Mouse (Mus musculus): ENCODE measurements around the gene Rpl38. TPM values are rescaled to one million over a fixed set of nuclear protein-coding genes. Genes with fewer than 3 reads are reported as not detected.

The Rpl38 gene
- polyA plus RNA-seq, 1 experiment from 2014 or later = 1,061 TPM

DNA sequence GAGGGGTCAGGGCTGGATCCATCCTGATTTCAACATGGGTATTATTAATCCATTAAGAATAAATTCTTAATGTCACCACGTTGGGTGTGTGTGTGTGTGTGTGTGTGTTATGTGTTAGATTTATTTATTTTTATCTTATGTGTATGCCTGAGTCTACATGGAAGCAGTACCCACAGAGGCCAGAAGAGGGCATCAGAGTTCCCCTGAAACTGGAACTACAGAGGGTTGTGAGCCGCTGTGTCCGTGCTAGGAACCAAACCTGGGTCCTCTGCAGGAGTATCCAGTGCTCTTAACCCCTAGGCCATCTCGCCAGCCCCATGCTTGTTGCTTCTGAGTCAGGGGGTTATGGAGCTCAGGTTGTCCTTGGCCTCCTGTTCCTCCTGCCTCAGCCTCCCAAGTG, 18.8 kb upstream of the Rpl38 start:
- Histone ChIP-seq H3K9ac (ENCODE audit: low read depth, low read length) (no peak overlapping the region), H3K4me1 (ENCODE audit: control insufficient read depth, insufficient read depth, low read length) (no peaks in the 10 kb centered on the region), H3K4me3 (ENCODE audit: low read length) (no peak overlapping the region), H3K9me3 (ENCODE audit: control insufficient read depth, low read length) (peaks cover 3% of the 10 kb centered on the region; the same call in 1 of the 2 replicates), H3K4me2 (replicated peaks; ENCODE audit: low read depth, low read length) (no peak overlapping the region), H3K27ac (ENCODE audit: low read depth, low read length) (no peak overlapping the region), H3K27me3 (ENCODE audit: control insufficient read depth, insufficient read depth, low read length) (no peaks in the 10 kb centered on the region), H3K36me3 (ENCODE audit: control insufficient read depth, insufficient read depth, low read length) (no peaks in the 10 kb centered on the region)
- ATAC-seq (ENCODE audit: low FRiP score, low TSS enrichment) = no peak
- 65% methylated on average over 4 of the region's 4 CpGs for WGBS

DNA sequence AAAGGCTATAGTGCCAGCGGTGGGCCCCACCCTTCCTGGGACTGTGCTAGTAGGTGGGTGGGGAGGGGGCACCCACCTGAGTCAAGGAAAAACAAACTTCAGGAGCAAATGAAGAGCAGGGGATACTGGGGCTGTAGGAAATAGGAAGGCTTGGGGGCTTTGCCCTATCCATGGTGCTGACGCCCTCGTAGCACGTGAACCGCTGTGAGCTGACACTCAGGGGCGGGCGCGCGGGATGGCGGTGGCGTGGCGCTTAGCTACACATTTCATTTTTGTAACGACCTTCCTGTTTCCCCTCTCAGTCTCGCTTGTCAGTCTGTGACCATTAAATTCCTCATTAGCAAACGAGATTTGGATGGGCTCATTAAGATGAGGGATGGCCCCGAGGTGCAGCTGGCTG, 15.8 kb upstream of the Rpl38 start:
- ATAC-seq (ENCODE audit: low FRiP score, low TSS enrichment) = no peak
- H3K9me3 ChIP-seq (ENCODE audit: control insufficient read depth, low read length) = no peaks in the 10 kb centered on the region
- no peak overlapping the region for H3K4me2 ChIP-seq (replicated peaks; ENCODE audit: low read depth, low read length)
- no peak overlapping the region for H3K9ac ChIP-seq (ENCODE audit: low read depth, low read length)
- WGBS = 4% methylated on average over 16 of the region's 16 CpGs
- H3K27ac ChIP-seq (ENCODE audit: low read depth, low read length) = no peak overlapping the region
- H3K36me3 ChIP-seq (ENCODE audit: control insufficient read depth, insufficient read depth, low read length) = no peaks in the 10 kb centered on the region
- no peak overlapping the region for H3K4me3 ChIP-seq (ENCODE audit: low read length)
- H3K27me3 ChIP-seq (ENCODE audit: control insufficient read depth, insufficient read depth, low read length) = no peaks in the 10 kb centered on the region; the same call in 1 of the 2 replicates
- H3K4me1 ChIP-seq (ENCODE audit: control insufficient read depth, insufficient read depth, low read length) = no peaks in the 10 kb centered on the region

DNA sequence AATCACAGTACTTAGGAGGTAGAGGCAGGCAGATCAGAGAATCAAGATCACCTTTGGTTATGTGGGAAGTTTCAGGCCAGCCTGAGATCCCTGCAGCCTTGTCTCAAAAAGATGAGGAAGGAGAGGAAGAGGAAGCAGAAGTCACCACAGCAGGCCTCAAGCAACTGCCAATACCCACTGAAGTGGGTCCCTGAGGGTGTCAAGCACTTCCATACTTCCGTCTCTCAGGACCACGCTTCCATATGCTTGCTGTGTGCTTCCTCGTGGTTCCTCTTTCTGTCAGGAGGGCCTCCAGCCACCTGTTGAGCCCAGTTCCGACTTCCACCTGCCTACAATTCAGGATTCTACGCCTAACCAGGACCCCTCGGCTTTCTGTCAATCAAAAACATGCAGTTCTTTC, 14.7 kb upstream of the Rpl38 start:
- no peaks in the 10 kb centered on the region for H3K4me1 ChIP-seq (ENCODE audit: control insufficient read depth, insufficient read depth, low read length)
- no peak overlapping the region for H3K4me2 ChIP-seq (replicated peaks; ENCODE audit: low read depth, low read length)
- ATAC-seq (ENCODE audit: low FRiP score, low TSS enrichment) = no peak
- no peak overlapping the region for H3K27ac ChIP-seq (ENCODE audit: low read depth, low read length)
- no peaks in the 10 kb centered on the region for H3K36me3 ChIP-seq (ENCODE audit: control insufficient read depth, insufficient read depth, low read length)
- no peaks in the 10 kb centered on the region; the same call in 1 of the 2 replicates for H3K27me3 ChIP-seq (ENCODE audit: control insufficient read depth, insufficient read depth, low read length)
- no peak overlapping the region for H3K4me3 ChIP-seq (ENCODE audit: low read length)
- H3K9me3 ChIP-seq (ENCODE audit: control insufficient read depth, low read length) = no peaks in the 10 kb centered on the region
- WGBS = 79% methylated on average over 6 of the region's 6 CpGs
- no peak overlapping the region for H3K9ac ChIP-seq (ENCODE audit: low read depth, low read length)

DNA sequence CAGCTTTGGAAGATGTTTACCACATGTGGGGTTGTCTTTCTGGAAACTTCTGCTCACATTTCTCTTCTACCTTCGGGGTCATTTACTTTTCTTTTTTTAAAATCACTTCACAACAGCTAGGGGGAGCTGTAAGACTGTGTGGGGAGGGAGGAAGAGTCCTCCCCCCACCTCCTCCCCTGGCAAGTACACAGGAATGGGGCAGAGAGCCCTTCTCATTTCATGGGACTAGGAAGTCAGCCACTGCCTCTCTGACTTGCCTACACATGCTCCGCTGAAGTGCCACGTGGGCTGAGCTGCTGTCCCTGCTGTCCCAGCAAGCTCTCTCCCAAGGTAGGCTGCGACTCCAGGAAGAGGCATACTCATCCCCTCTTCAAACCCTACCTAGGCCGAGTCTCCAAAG, 13.8 kb upstream of the Rpl38 start:
- Histone ChIP-seq H3K9me3 (ENCODE audit: control insufficient read depth, low read length) (no peaks in the 10 kb centered on the region), H3K4me2 (replicated peaks; ENCODE audit: low read depth, low read length) (no peak overlapping the region), H3K36me3 (ENCODE audit: control insufficient read depth, insufficient read depth, low read length) (no peaks in the 10 kb centered on the region), H3K4me3 (ENCODE audit: low read length) (no peak overlapping the region), H3K4me1 (ENCODE audit: control insufficient read depth, insufficient read depth, low read length) (no peaks in the 10 kb centered on the region), H3K27me3 (ENCODE audit: control insufficient read depth, insufficient read depth, low read length) (no peaks in the 10 kb centered on the region; the same call in 1 of the 2 replicates), H3K27ac (ENCODE audit: low read depth, low read length) (no peak overlapping the region), H3K9ac (ENCODE audit: low read depth, low read length) (no peak overlapping the region)
- no peak for ATAC-seq (ENCODE audit: low FRiP score, low TSS enrichment)
- WGBS = 60% methylated on average over 5 of the region's 5 CpGs

DNA sequence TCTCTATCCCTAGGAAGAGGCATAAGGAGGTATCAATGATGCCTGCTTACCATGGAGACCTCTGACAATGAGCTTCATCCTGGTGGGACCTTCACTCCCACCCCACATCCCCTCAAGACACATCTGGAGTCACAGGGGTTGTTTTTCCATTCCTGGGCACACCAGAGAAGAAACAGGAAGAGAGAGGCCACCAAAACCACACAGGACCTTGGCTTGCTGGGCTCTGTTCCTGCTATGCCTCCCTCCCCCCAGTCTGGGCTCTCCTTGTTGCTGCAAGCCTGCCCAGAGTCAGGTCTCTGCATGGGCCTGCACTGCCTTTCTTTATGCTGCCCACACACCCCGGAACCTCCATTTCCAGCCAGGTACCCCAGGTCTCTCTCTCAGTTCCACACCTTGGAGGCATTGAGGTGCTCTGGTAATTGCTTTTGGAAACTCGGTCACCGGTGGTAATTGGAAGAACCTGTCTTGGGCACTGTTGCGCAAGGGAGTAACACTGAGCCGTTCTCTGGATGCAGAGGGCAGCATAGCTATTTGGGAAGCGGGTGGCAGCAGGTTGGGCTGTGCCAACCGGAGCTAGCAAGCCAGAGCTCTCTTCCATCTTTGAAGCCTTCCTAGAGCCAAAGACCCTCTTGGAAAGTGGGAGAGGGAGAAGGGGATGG, 12.8 kb upstream of the Rpl38 start:
- no peak for ATAC-seq (ENCODE audit: low FRiP score, low TSS enrichment)
- Histone ChIP-seq H3K9ac (ENCODE audit: low read depth, low read length) (no peak overlapping the region), H3K9me3 (ENCODE audit: control insufficient read depth, low read length) (no peaks in the 10 kb centered on the region), H3K4me2 (replicated peaks; ENCODE audit: low read depth, low read length) (no peak overlapping the region), H3K4me1 (ENCODE audit: control insufficient read depth, insufficient read depth, low read length) (no peaks in the 10 kb centered on the region), H3K4me3 (ENCODE audit: low read length) (no peak overlapping the region), H3K27me3 (ENCODE audit: control insufficient read depth, insufficient read depth, low read length) (no peaks in the 10 kb centered on the region; the same call in 1 of the 2 replicates), H3K36me3 (ENCODE audit: control insufficient read depth, insufficient read depth, low read length) (no peaks in the 10 kb centered on the region), H3K27ac (ENCODE audit: low read depth, low read length) (no peak overlapping the region)
- 85% methylated on average over 7 of the region's 7 CpGs for WGBS

DNA sequence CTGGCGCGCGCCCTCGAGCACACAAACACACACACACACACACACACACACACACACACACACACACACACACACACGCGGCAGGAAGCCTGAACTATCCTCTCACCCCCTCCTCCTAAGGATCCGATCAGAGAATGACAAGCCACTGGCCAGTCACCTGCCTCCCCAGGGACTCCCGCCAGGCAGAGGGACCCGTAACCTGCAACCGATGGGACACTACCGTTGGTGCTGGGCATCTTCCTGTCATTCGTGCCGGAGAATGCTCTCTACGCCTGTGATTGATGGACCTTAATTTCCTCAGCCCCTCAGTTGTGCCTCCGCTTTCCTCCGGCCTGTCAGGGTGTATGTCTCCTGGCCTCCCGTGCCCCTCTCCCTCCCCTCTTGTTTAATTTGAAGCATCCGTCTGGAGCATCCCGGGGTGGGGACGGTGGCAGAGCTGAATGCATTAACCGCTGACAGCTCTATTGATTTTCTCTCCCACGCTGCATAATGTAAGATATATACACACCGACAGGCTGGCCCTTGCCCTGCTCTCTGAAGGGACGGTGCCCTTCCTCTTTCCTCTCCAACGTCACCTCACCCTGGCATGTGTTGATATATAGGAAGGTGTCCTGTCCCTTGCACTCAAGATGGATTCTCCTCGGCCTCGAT, 11.2 kb upstream of the Rpl38 start:
- Histone ChIP-seq H3K9ac (ENCODE audit: low read depth, low read length) (no peak overlapping the region), H3K9me3 (ENCODE audit: control insufficient read depth, low read length) (no peaks in the 10 kb centered on the region), H3K27ac (ENCODE audit: low read depth, low read length) (no peak overlapping the region), H3K4me1 (ENCODE audit: control insufficient read depth, insufficient read depth, low read length) (no peaks in the 10 kb centered on the region), H3K36me3 (ENCODE audit: control insufficient read depth, insufficient read depth, low read length) (no peaks in the 10 kb centered on the region), H3K4me2 (replicated peaks; ENCODE audit: low read depth, low read length) (no peak overlapping the region), H3K4me3 (ENCODE audit: low read length) (no peak overlapping the region), H3K27me3 (ENCODE audit: control insufficient read depth, insufficient read depth, low read length) (no peaks in the 10 kb centered on the region; the same call in 1 of the 2 replicates)
- WGBS = 36% methylated on average over 27 of the region's 27 CpGs
- no peak for ATAC-seq (ENCODE audit: low FRiP score, low TSS enrichment)

DNA sequence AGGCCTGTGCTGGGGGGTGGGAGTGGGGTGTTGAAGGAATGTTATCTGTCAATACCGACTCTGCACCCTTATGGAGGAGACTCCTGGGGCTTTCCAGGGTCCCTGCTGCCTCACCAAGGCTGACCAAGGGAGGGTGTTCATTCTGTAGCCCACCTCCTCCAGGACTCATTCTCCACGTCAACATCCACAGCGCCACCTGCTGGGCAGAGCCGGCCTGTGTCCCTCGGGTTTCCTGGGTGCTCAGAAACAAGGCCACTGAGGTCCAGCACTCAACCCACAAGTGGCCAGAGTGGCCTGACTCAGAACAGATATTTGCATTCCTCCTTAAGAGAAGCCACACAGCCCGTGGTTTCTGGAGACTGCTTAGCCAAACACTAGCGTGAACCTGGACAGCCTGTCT, 10.6 kb upstream of the Rpl38 start:
- H3K4me3 ChIP-seq (ENCODE audit: low read length) = no peak overlapping the region
- H3K9ac ChIP-seq (ENCODE audit: low read depth, low read length) = no peak overlapping the region
- H3K4me1 ChIP-seq (ENCODE audit: control insufficient read depth, insufficient read depth, low read length) = no peaks in the 10 kb centered on the region
- H3K27ac ChIP-seq (ENCODE audit: low read depth, low read length) = no peak overlapping the region
- H3K36me3 ChIP-seq (ENCODE audit: control insufficient read depth, insufficient read depth, low read length) = no peaks in the 10 kb centered on the region
- 22% methylated on average over 7 of the region's 7 CpGs for WGBS
- no peaks in the 10 kb centered on the region for H3K9me3 ChIP-seq (ENCODE audit: control insufficient read depth, low read length)
- H3K27me3 ChIP-seq (ENCODE audit: control insufficient read depth, insufficient read depth, low read length) = no peaks in the 10 kb centered on the region; the same call in 1 of the 2 replicates
- H3K4me2 ChIP-seq (replicated peaks; ENCODE audit: low read depth, low read length) = no peak overlapping the region
- ATAC-seq (ENCODE audit: low FRiP score, low TSS enrichment) = no peak

DNA sequence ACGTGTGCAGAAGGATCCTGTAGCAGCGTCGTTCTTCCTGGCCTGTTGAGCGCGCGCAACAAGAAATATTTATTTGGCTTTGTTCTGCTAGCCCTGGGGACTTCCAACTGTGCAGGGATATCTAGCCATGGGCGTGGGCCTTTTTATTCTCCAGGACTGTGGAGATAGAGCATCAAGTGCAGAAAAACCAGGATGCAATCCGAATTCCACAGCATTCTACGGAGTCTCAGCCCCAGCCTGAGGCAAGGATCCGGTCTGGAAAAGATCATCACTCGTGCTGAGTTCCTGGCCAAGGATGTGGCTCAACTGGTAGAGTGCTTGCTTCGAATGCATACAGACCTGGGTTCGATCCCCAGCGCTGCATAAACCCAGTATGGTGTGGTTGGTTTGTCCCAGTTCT, 6.2 kb upstream of the Rpl38 start:
- no peaks in the 10 kb centered on the region; the same call in 1 of the 2 replicates for H3K27me3 ChIP-seq (ENCODE audit: control insufficient read depth, insufficient read depth, low read length)
- H3K4me1 ChIP-seq (ENCODE audit: control insufficient read depth, insufficient read depth, low read length) = no peaks in the 10 kb centered on the region
- no peak for ATAC-seq (ENCODE audit: low FRiP score, low TSS enrichment)
- H3K9me3 ChIP-seq (ENCODE audit: control insufficient read depth, low read length) = no peaks in the 10 kb centered on the region
- H3K4me2 ChIP-seq (replicated peaks; ENCODE audit: low read depth, low read length) = no peak overlapping the region
- no peak overlapping the region for H3K27ac ChIP-seq (ENCODE audit: low read depth, low read length)
- no peak overlapping the region for H3K9ac ChIP-seq (ENCODE audit: low read depth, low read length)
- H3K4me3 ChIP-seq (ENCODE audit: low read length) = no peak overlapping the region
- no peaks in the 10 kb centered on the region for H3K36me3 ChIP-seq (ENCODE audit: control insufficient read depth, insufficient read depth, low read length)
- WGBS = 91% methylated on average over 13 of the region's 14 CpGs

DNA sequence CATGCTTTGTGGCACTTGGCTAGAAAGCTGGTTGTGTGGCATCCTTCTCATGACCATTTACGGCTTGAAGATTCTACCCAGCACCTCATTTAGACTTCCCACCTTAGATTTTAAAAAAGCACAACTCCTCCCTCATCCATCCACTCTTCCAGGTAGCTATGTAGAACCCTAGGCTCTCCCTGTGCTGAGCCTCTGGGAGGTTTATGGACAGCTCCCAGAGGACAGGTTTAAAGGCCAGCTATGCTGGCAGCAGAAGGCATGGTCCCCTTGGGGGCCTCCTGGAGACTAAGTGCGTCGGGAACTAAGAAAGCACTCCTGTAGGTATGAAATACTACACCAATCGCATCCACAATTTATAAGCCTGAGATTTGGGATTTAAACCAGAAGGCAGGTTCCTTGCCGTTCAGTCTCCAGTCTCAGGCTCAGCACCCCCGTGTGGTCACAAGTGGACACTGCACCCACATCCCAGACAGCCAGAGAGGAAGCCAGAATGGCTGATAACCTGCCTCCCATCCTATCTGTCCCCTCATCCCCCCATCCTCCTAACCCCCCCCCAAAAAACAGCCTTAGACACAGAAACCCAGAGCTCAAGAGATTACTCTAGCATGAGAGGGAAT, 5.5 kb upstream of the Rpl38 start:
- Histone ChIP-seq H3K4me2 (replicated peaks; ENCODE audit: low read depth, low read length) (no peak overlapping the region), H3K9ac (ENCODE audit: low read depth, low read length) (no peak overlapping the region), H3K4me1 (ENCODE audit: control insufficient read depth, insufficient read depth, low read length) (no peaks in the 10 kb centered on the region), H3K4me3 (ENCODE audit: low read length) (no peak overlapping the region), H3K27ac (ENCODE audit: low read depth, low read length) (no peak overlapping the region), H3K27me3 (ENCODE audit: control insufficient read depth, insufficient read depth, low read length) (peaks cover 3% of the 10 kb centered on the region; the same call in 1 of the 2 replicates), H3K36me3 (ENCODE audit: control insufficient read depth, insufficient read depth, low read length) (no peaks in the 10 kb centered on the region), H3K9me3 (ENCODE audit: control insufficient read depth, low read length) (no peaks in the 10 kb centered on the region)
- no peak for ATAC-seq (ENCODE audit: low FRiP score, low TSS enrichment)
- 34% methylated on average over 6 of the region's 6 CpGs for whole genome bisulfite sequencing

Data from kidney, embryonic 14.5 days (tissue).